Mouse (Mus musculus) heart, postnatal 0 days (tissue): Measurements from ENCODE around the gene Hist1h2bj.

ENCODE experiments used
- CTCF ChIP-seq: IDR thresholded peaks from 2 replicates; pipeline ENCODE4 v1.5.1; 2016; ENCODE audit warnings: antibody characterized with exemption, control low read depth, low read depth
- EP300 ChIP-seq: IDR thresholded peaks from 2 replicates; pipeline ENCODE4 v1.6.1; 2016; ENCODE audit warnings: antibody characterized with exemption, low read depth

DNA sequence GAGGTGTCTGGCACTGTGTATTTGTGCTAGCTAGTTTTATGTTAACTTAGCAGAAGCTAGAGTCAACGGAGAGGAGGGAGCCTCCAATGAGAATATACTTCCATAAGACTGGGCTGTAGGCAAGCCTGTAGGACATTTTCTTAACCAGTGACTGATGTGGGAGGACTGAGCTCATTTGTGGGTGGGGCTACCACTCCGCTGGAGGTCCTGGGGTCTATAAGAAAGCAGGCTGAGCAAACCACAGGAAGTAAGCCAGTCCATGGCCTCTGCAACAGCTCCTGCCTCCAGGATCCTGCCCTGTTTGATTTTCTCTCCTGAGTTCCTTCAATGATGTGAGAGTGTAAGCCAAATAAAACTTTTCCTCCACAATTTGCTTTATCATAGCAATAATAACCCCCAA is 2.3 kb downstream of the Hist1h2bj start:
- no peak for TF ChIP-seq CTCF
- no peak for TF ChIP-seq EP300
